Mouse (Mus musculus) bone marrow, adult 2 months (tissue): Measurements from ENCODE around the gene Lrrc28. TPM values are rescaled to one million over a fixed set of nuclear protein-coding genes. Genes with fewer than 3 reads are reported as not detected.

Source experiments
- H3K27ac ChIP-seq: fragments of 200-500 bp; 2 replicates; pipeline ENCODE4 v1.5.1; 2012; ENCODE audit warnings: low read depth, mild to moderate bottlenecking, control low read depth, inconsistent platforms, low read length; ENCODE audit not compliant: control insufficient read depth, poor library complexity, insufficient read depth
- H3K4me1 ChIP-seq: fragments of 200-500 bp; 2 replicates; pipeline ENCODE4 v1.6.1; 2011; ENCODE audit warnings: low read length; ENCODE audit not compliant: control insufficient read depth, insufficient read depth
- H3K4me3 ChIP-seq: fragments of 200-500 bp; replicated peaks from 2 replicates; pipeline ENCODE3; 2011; ENCODE audit warnings: mild to moderate bottlenecking, low read depth, low read length, control low read depth; ENCODE audit not compliant: control insufficient read depth
- CTCF ChIP-seq: fragments of 200-500 bp; IDR thresholded peaks from 2 replicates; pipeline ENCODE4 v1.5.1; 2011; ENCODE audit warnings: low read length, control low read depth; ENCODE audit not compliant: control insufficient read depth, insufficient read depth
- POLR2A ChIP-seq: fragments of 200-500 bp; IDR thresholded peaks from 2 replicates; pipeline ENCODE4 v1.6.1; 2011; ENCODE audit warnings: low read depth, mild to moderate bottlenecking, control low read depth, low read length, borderline replicate concordance; ENCODE audit not compliant: control insufficient read depth
- WGBS: fragments of 180-500 bp; shearing (Covaris S2); methylation state at CpG from one replicate; pipeline ENCODE4 v1.1.7; 2018; 5-methylcytosine and 5-hydroxymethylcytosine counted together
- polyA plus RNA-seq: library from polyadenylated mRNA; stranded (reverse); fragments of >200 nt; gene quantifications from 2 replicates; pipeline ENCODE4 v1.2.4, GENCODE M21; 2011; ENCODE audit warnings: low replicate concordance; ENCODE audit not compliant: missing spikeins, insufficient read depth, insufficient read length

Gene Lrrc28
- 5.8 and 6.8 TPM in 2 replicates for polyA plus RNA-seq

- TF ChIP-seq CTCF (peak; percentile 14; the same call in 1 of the 2 replicates), POLR2A (peak; percentile 72)
- WGBS: 1% methylated on average over 55 of the region's 55 CpGs
- peak within 1 kb of the TSS; percentile 78 for H3K27ac ChIP-seq
- peaks cover 1% of the 10 kb centered on the region; the same call in 1 of the 2 replicates for H3K4me1 ChIP-seq
- H3K4me3 ChIP-seq: peak within 1 kb of the TSS; percentile 87
Observed at GRCm38 (mm10) chr7:67644833-67645680, at the start of gene Lrrc28. TSS of gene Lrrc28 (minus strand) at chr7:67645268.

- WGBS: 88% methylated on average over 23 of the region's 23 CpGs
Observed at GRCm38 (mm10) chr7:67692791-67693538, 47.9 kb upstream of the Lrrc28 start.

GRCm38 (mm10) chr7:67692141-67692540, 47.1 kb upstream of the Lrrc28 start:
- H3K27ac ChIP-seq: no peak overlapping the region
- TF ChIP-seq CTCF (no peak), POLR2A (no peak)
- no peaks in the 10 kb centered on the region for H3K4me1 ChIP-seq
- no peak overlapping the region for H3K4me3 ChIP-seq
- 72% methylated on average over 3 of the region's 3 CpGs for WGBS

More at GRCm38 (mm10) chr7:67692791-67693538, 47.9 kb upstream of the Lrrc28 start:
- no peak for TF ChIP-seq CTCF
- no peak for TF ChIP-seq POLR2A
- no peaks in the 10 kb centered on the region for H3K4me1 ChIP-seq
- H3K27ac ChIP-seq: no peak overlapping the region
- no peak overlapping the region for H3K4me3 ChIP-seq

GRCm38 (mm10) chr7:67691036-67691435, 46.0 kb upstream of the Lrrc28 start:
- 75% methylated on average over 6 of the region's 6 CpGs for WGBS

GRCm38 (mm10) chr7:67689793-67690192, 44.7 kb upstream of the Lrrc28 start:
- H3K27ac ChIP-seq: no peak overlapping the region
- no peak overlapping the region for H3K4me3 ChIP-seq
- WGBS: 79% methylated on average over 7 of the region's 7 CpGs
- H3K4me1 ChIP-seq: no peaks in the 10 kb centered on the region
- no peak for TF ChIP-seq POLR2A
- TF ChIP-seq CTCF: no peak

More at GRCm38 (mm10) chr7:67691036-67691435, 46.0 kb upstream of the Lrrc28 start:
- no peaks in the 10 kb centered on the region for H3K4me1 ChIP-seq
- TF ChIP-seq POLR2A (no peak), CTCF (no peak)
- H3K27ac ChIP-seq: no peak overlapping the region
- no peak overlapping the region for H3K4me3 ChIP-seq

GRCm38 (mm10) chr7:67688281-67688680, 43.2 kb upstream of the Lrrc28 start:
- 65% methylated on average over 3 of the region's 3 CpGs for WGBS
- Histone ChIP-seq H3K4me3 (no peak overlapping the region), H3K27ac (no peak overlapping the region), H3K4me1 (no peaks in the 10 kb centered on the region)
- TF ChIP-seq CTCF (no peak), POLR2A (no peak)

- WGBS: 90% methylated on average over 3 of the region's 3 CpGs
- Histone ChIP-seq H3K4me1 (no peaks in the 10 kb centered on the region), H3K4me3 (no peak overlapping the region), H3K27ac (no peak overlapping the region)
- no peak for TF ChIP-seq POLR2A
- no peak for TF ChIP-seq CTCF
Observed at GRCm38 (mm10) chr7:67686545-67686944, 41.5 kb upstream of the Lrrc28 start.

GRCm38 (mm10) chr7:67683006-67683405, 37.9 kb upstream of the Lrrc28 start:
- WGBS: 82% methylated on average over 16 of the region's 16 CpGs

More at GRCm38 (mm10) chr7:67683006-67683405, 37.9 kb upstream of the Lrrc28 start:
- Histone ChIP-seq H3K27ac (no peak overlapping the region), H3K4me1 (no peaks in the 10 kb centered on the region), H3K4me3 (no peak overlapping the region)
- TF ChIP-seq CTCF (no peak), POLR2A (no peak)
